Mouse (Mus musculus): ENCODE data around the gene Rbm4. TPM values are rescaled to one million over a fixed set of nuclear protein-coding genes. Genes with fewer than 3 reads are reported as not detected.

The Rbm4 gene
- total and polyA plus RNA-seq, 3 experiments: 31.4 to 51.6 TPM; not detected in 1

DNA sequence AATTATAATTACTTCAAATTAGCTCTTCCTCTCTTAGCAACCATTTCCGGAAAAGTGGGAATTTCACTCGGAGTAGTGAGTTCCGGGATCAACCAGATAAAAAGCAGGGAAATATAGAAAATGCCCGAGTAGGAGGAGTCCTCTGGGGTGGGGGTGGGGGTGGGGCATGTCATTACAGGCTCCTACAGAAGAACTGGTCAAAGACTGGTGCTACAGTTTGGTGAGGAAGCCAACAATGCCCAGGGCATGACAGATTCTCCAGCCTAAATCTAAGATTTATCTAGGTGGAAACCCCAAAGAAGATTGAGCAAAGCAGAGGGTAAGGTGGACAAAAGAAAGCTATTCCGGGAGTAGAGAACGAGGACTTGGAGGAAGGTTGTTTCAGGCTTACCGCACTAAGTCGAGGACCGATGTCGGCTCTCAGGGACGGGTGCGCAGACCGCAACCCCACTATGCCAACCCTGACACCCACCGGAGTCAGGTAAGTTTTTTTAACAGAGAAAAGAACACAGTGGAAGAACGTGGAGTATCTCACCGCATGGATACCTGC is 345 bp downstream of the Rbm4 start:
- H3K4me1 ChIP-seq (ENCODE audit: control insufficient read depth in 1 of 2, insufficient read depth in 2 of 2, low read length in 2 of 2): peaks cover 22 to 39% of the 10 kb centered on the region in 2 experiments
- H3K36me3 ChIP-seq (ENCODE audit: control insufficient read depth in 1 of 2, insufficient read depth in 2 of 2, low read length in 2 of 2): peaks cover 33 to 76% of the 10 kb centered on the region in 2 experiments
- H3K9me3 ChIP-seq (replicated peaks; ENCODE audit: insufficient read depth, low read length): no peaks in the 10 kb centered on the region
- H3K4me3 ChIP-seq (ENCODE audit: control insufficient read depth in 1 of 2, insufficient read depth in 1 of 2, low read depth in 2 of 2, low read length in 2 of 2): peak overlapping the region; percentile 87 to 98
- TF ChIP-seq MYB (IDR thresholded peaks at IDR 0.05; ENCODE audit: low read depth, low read length) (no peak), POLR2A (IDR thresholded peaks at IDR 0.05; ENCODE audit: control insufficient read depth in 1 of 2, insufficient read depth in 1 of 2, low read depth in 1 of 2, low read length in 2 of 2, poor library complexity in 1 of 2) (peak in 1 of 2 experiments; percentile 65; a peak in 1 of 4 replicates)
- H3K27me3 ChIP-seq (ENCODE audit: control insufficient read depth in 1 of 2, insufficient read depth in 2 of 2, low read length in 2 of 2): no peaks in the 10 kb centered on the region
- H3K79me2 ChIP-seq (ENCODE audit: control insufficient read depth, insufficient read depth, low read length, poor library complexity): peaks cover 71% of the 10 kb centered on the region
- DNase-seq (ENCODE audit: low read depth, low spot score): no peak
- H3K27ac ChIP-seq (ENCODE audit: control insufficient read depth, low read depth, low read length): peak overlapping the region; percentile 89
- peak overlapping the region; percentile 95 for H3K9ac ChIP-seq (ENCODE audit: control insufficient read depth, low read depth, low read length, poor library complexity, severe bottlenecking)

DNA sequence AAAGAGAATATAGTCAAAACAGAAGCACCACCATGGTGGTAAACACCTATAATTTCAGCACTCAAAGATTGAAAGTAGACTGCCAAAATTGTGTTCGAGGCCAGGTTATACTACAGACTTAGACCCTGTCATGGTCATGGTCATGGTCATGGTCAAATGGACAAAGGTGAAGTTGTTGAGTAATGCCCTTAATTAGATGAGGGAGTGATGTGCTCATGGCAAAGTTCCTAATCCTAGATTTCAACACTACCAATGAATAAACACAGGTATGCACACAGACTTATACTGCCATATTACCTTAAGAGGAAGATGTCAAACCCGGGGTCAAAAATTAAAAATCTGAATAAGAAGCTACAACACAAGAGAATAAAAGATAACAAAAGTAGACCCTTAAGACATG is 7.4 kb downstream of the Rbm4 start:
- H3K36me3 ChIP-seq (ENCODE audit: control insufficient read depth in 1 of 2, insufficient read depth in 2 of 2, low read length in 2 of 2): peaks cover 44 to 71% of the 10 kb centered on the region in 2 experiments
- DNase-seq (ENCODE audit: low read depth, low spot score): no peak
- H3K27ac ChIP-seq (ENCODE audit: control insufficient read depth, low read depth, low read length): no peak overlapping the region
- H3K9ac ChIP-seq (ENCODE audit: control insufficient read depth, low read depth, low read length, poor library complexity, severe bottlenecking): no peak overlapping the region
- peaks cover 0 to 12% of the 10 kb centered on the region in 2 experiments; a peak in 2 of 4 replicates for H3K4me1 ChIP-seq (ENCODE audit: control insufficient read depth in 1 of 2, insufficient read depth in 2 of 2, low read length in 2 of 2)
- no peaks in the 10 kb centered on the region for H3K9me3 ChIP-seq (replicated peaks; ENCODE audit: insufficient read depth, low read length)
- H3K27me3 ChIP-seq (ENCODE audit: control insufficient read depth in 1 of 2, insufficient read depth in 2 of 2, low read length in 2 of 2): no peaks in the 10 kb centered on the region
- H3K4me3 ChIP-seq (ENCODE audit: control insufficient read depth in 1 of 2, insufficient read depth in 1 of 2, low read depth in 2 of 2, low read length in 2 of 2): no peak overlapping the region
- peaks cover 66% of the 10 kb centered on the region for H3K79me2 ChIP-seq (ENCODE audit: control insufficient read depth, insufficient read depth, low read length, poor library complexity)
- TF ChIP-seq ZMIZ1 (IDR thresholded peaks at IDR 0.05; ENCODE audit: low read depth, low read length) (no peak), RAD21 (IDR thresholded peaks at IDR 0.05; ENCODE audit: low read depth, low read length) (no peak), EP300 (IDR thresholded peaks at IDR 0.05; ENCODE audit: low read depth in 1 of 2, low read length in 2 of 2) (no peak), MXI1 (IDR thresholded peaks at IDR 0.05; ENCODE audit: low read depth, low read length) (no peak), MAX (IDR thresholded peaks at IDR 0.05; ENCODE audit: low read length) (no peak), TBP (IDR thresholded peaks at IDR 0.05; ENCODE audit: low read depth, low read length) (no peak), KAT2A (conservative IDR thresholded peaks at IDR 0.05; ENCODE audit: low read depth, low read length) (no peak), ZKSCAN1 (IDR thresholded peaks at IDR 0.05; ENCODE audit: low read depth, low read length) (no peak), ZC3H11A (IDR thresholded peaks at IDR 0.05; ENCODE audit: low read depth, low read length) (no peak), SMC3 (IDR thresholded peaks at IDR 0.05; ENCODE audit: low read depth, low read length) (no peak), TAL1 (IDR thresholded peaks at IDR 0.05; ENCODE audit: low read length) (no peak), USF2 (IDR thresholded peaks at IDR 0.05; ENCODE audit: borderline replicate concordance in 1 of 2, insufficient read depth in 1 of 2, low read depth in 1 of 2, low read length in 2 of 2) (no peak), NELFE (IDR thresholded peaks at IDR 0.05; ENCODE audit: low read depth, low read length) (no peak), ETS1 (IDR thresholded peaks at IDR 0.05; ENCODE audit: low read depth, low read length) (no peak), MAZ (IDR thresholded peaks at IDR 0.05; ENCODE audit: low read depth, low read length) (no peak), ELF1 (IDR thresholded peaks at IDR 0.05; ENCODE audit: low read depth, low read length) (no peak), UBTF (IDR thresholded peaks at IDR 0.05; ENCODE audit: borderline replicate concordance, insufficient read depth, low read depth, low read length) (no peak), GABPA (IDR thresholded peaks at IDR 0.05; ENCODE audit: low read depth, low read length) (no peak)
